Mouse (Mus musculus) stomach, postnatal 0 days (tissue): ENCODE results near the gene Ms4a6b. TPM values are rescaled to one million over a fixed set of nuclear protein-coding genes. Genes with fewer than 3 reads are reported as not detected.

ENCODE experiments used
- ATAC-seq: fragments of 200-750 bp; cut with Nextera tagmentation; 2 replicates; pipeline ENCODE4 v1.8.0; 2017; ENCODE audit not compliant: low FRiP score, low TSS enrichment
- DNase-seq: peaks from one replicate; pipeline ENCODE4 v3.0.0-alpha.2; 2016; ENCODE audit warnings: low spot score
- H3K27ac ChIP-seq: fragments of 300-500 bp; sonication (generic); replicated peaks from 2 replicates; pipeline ENCODE4 v1.5.1; 2014; ENCODE audit warnings: mild to moderate bottlenecking, control low read depth
- H3K27me3 ChIP-seq: fragments of 300-500 bp; sonication (generic); 2 replicates; pipeline ENCODE4 v1.6.1; 2014; ENCODE audit warnings: low read length; ENCODE audit not compliant: control insufficient read depth, insufficient read depth
- H3K36me3 ChIP-seq: fragments of 300-500 bp; sonication (generic); 2 replicates; pipeline ENCODE4 v1.6.1; 2014; ENCODE audit warnings: low read length, mixed read lengths; ENCODE audit not compliant: control insufficient read depth, insufficient read depth
- H3K4me1 ChIP-seq: fragments of 300-500 bp; sonication (generic); replicated peaks from 2 replicates; pipeline ENCODE4 v1.6.1; 2014; ENCODE audit warnings: antibody characterized with exemption; ENCODE audit not compliant: control insufficient read depth, insufficient read depth
- H3K4me2 ChIP-seq: fragments of 300-500 bp; sonication (generic); replicated peaks from 2 replicates; pipeline ENCODE4 v1.6.1; 2014; ENCODE audit warnings: low read depth, mild to moderate bottlenecking, control low read depth, moderate library complexity
- H3K4me3 ChIP-seq: fragments of 300-500 bp; sonication (generic); 2 replicates; pipeline ENCODE4 v1.5.1; 2014; ENCODE audit warnings: low read depth, low read length, control low read depth
- H3K9ac ChIP-seq: fragments of 300-500 bp; sonication (generic); 2 replicates; pipeline ENCODE4 v1.6.1; 2014; ENCODE audit warnings: mild to moderate bottlenecking, low read length, control low read depth, mixed read lengths
- H3K9me3 ChIP-seq: fragments of 300-500 bp; sonication (generic); 2 replicates; pipeline ENCODE4 v1.6.1; 2016; ENCODE audit warnings: low read length; ENCODE audit not compliant: control insufficient read depth
- CTCF ChIP-seq: IDR thresholded peaks from 2 replicates; pipeline ENCODE4 v1.5.1; 2016; ENCODE audit warnings: antibody characterized with exemption, low read depth, mild to moderate bottlenecking, moderate library complexity
- EP300 ChIP-seq: optimal IDR thresholded peaks from 2 replicates; pipeline ENCODE3; 2016; ENCODE audit warnings: antibody characterized with exemption
- WGBS: fragments of 180-500 bp; shearing (Covaris S2); extraction: QIAGEN DNeasy Blood & Tissue Kit; methylation state at CpG from one replicate; pipeline ENCODE4 v1.1.7; 2014; 5-methylcytosine and 5-hydroxymethylcytosine counted together
- polyA plus RNA-seq: library from polyadenylated mRNA; unstranded; fragments of >200 nt; fragmentation: Nextera tagmentation; extraction: Ambion mirVana; gene quantifications from 2 replicates; pipeline ENCODE4 v1.2.1, GENCODE M21; 2015

Gene Ms4a6b
- polyA plus RNA-seq, 1 experiment from 2014 or later: 6.9 TPM

DNA sequence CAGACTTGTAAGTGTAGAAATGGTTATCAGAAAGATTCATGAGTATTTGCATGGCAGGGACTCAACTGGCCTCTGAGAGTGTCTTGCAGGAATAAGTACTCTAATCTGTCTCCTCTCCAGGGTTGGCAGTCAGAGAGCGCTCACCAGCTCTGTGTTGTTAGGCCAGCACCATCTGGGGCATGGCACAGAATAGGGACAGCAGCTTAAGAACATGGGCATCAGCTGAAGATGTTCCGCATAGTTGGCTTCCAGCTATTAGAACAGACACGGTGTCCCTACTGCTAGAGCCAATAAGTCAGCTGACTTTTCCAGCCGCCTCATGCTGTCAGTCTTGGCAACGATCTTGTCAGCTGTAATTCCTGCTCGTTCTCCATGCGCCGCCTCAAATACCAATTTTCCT is 58.7 kb downstream of the Ms4a6b start:
- no peak overlapping the region for H3K4me2 ChIP-seq
- H3K9me3 ChIP-seq: no peaks in the 10 kb centered on the region
- H3K4me1 ChIP-seq: no peaks in the 10 kb centered on the region
- no peak overlapping the region for H3K27ac ChIP-seq
- no peaks in the 10 kb centered on the region for H3K27me3 ChIP-seq
- TF ChIP-seq CTCF (no peak), EP300 (no peak)
- ATAC-seq (no peak), DNase-seq (no peak)
- H3K4me3 ChIP-seq: no peak overlapping the region
- no peak overlapping the region for H3K9ac ChIP-seq
- H3K36me3 ChIP-seq: no peaks in the 10 kb centered on the region
- WGBS: 90% methylated on average over 8 of the region's 8 CpGs

Other genes starting within 250 kb of the Ms4a6b start
- gene Ms4a5, start 232.6 kb upstream of the Ms4a6b start, polyA plus RNA-seq: not detected in 2 replicates
- gene Ms4a14, start 202.1 kb upstream of the Ms4a6b start, polyA plus RNA-seq: 0.08 and 0.10 TPM in 2 replicates
- gene Ms4a7, start 180.4 kb upstream of the Ms4a6b start, polyA plus RNA-seq: 13.6 and 15.0 TPM in 2 replicates
- gene Ms4a4a, start 141.0 kb upstream of the Ms4a6b start, polyA plus RNA-seq: 6.0 TPM in 2 replicates
- 0.59 and 1.1 TPM in 2 replicates for gene Ms4a4c, start 111.7 kb upstream of the Ms4a6b start, polyA plus RNA-seq
- gene Ms4a4b, start 73.0 kb upstream of the Ms4a6b start, polyA plus RNA-seq: 0.89 and 1.0 TPM in 2 replicates
- 9.6 and 10.5 TPM in 2 replicates for gene Ms4a6c, start 47.1 kb upstream of the Ms4a6b start, polyA plus RNA-seq
- gene Gm8369, start 30.6 kb upstream of the Ms4a6b start, polyA plus RNA-seq: 0.16 and 0.19 TPM in 2 replicates
- gene Ms4a4d, start 20.3 kb downstream of the Ms4a6b start, polyA plus RNA-seq: 8.6 and 9.1 TPM in 2 replicates
- gene Ms4a6d, start 88.3 kb downstream of the Ms4a6b start, polyA plus RNA-seq: 4.5 and 5.0 TPM in 2 replicates
- gene Ms4a2, start 107.2 kb downstream of the Ms4a6b start, polyA plus RNA-seq: 0.16 and 0.24 TPM in 2 replicates
- gene Ms4a3, start 124.3 kb downstream of the Ms4a6b start, polyA plus RNA-seq: 0.07 and 0.10 TPM in 2 replicates
- gene Oosp2, start 144.0 kb downstream of the Ms4a6b start, polyA plus RNA-seq: not detected in 2 replicates
- gene Oosp1, start 174.6 kb downstream of the Ms4a6b start, polyA plus RNA-seq: not detected in 2 replicates
- not detected in 2 replicates for gene Oosp3, start 180.5 kb downstream of the Ms4a6b start, polyA plus RNA-seq
- gene Gif, start 231.0 kb downstream of the Ms4a6b start, polyA plus RNA-seq: 161 and 172 TPM in 2 replicates